Mouse (Mus musculus): ENCODE results near the gene Slc34a1. TPM values are rescaled to one million over a fixed set of nuclear protein-coding genes. Genes with fewer than 3 reads are reported as not detected.
A peak's percentile ranks its signal among the peaks of the same experiment; 100 is the strongest.

Slc34a1 gene
- total and polyA plus RNA-seq, 2 experiments from 2014 or later = 0.95 TPM; not detected in 1

GRCm38 (mm10) chr13:55391626-55392029 is 6.4 kb upstream of the Slc34a1 start:
- ATAC-seq (no peak), DNase-seq (no peak)
- Histone ChIP-seq H3K9me3 (ENCODE audit: low read length) (no peaks in the 10 kb centered on the region), H3K4me2 (ENCODE audit: low read depth) (no peak overlapping the region), H3K9ac (no peak overlapping the region), H3K4me3 (ENCODE audit: low read depth, low read length) (no peak overlapping the region), H3K27me3 (ENCODE audit: insufficient read depth, low read length) (no peaks in the 10 kb centered on the region), H3K36me3 (ENCODE audit: insufficient read depth) (no peaks in the 10 kb centered on the region), H3K4me1 (ENCODE audit: insufficient read depth) (no peaks in the 10 kb centered on the region), H3K27ac (ENCODE audit: low read depth, low read length) (no peak overlapping the region)
- no peak for TF ChIP-seq CTCF (IDR thresholded peaks at IDR 0.05; ENCODE audit: low read depth)
- WGBS = 90% methylated on average over 1 of the region's 1 CpGs

- WGBS = 67% methylated on average over 4 of the region's 4 CpGs
- no peak for DNase-seq
- no peak overlapping the region for H3K4me2 ChIP-seq (ENCODE audit: low read depth)
- H3K27ac ChIP-seq (ENCODE audit: low read depth, low read length) = no peak overlapping the region
- ATAC-seq = no peak
- H3K27me3 ChIP-seq (ENCODE audit: insufficient read depth, low read length) = no peaks in the 10 kb centered on the region
- H3K4me1 ChIP-seq (ENCODE audit: insufficient read depth) = no peaks in the 10 kb centered on the region
- H3K36me3 ChIP-seq (ENCODE audit: insufficient read depth) = no peaks in the 10 kb centered on the region
- H3K9me3 ChIP-seq (ENCODE audit: low read length) = no peaks in the 10 kb centered on the region
- H3K4me3 ChIP-seq (ENCODE audit: low read depth, low read length) = no peak overlapping the region
- TF ChIP-seq CTCF (IDR thresholded peaks at IDR 0.05; ENCODE audit: low read depth) = peak; percentile 38
- no peak overlapping the region for H3K9ac ChIP-seq
Measured at GRCm38 (mm10) chr13:55392933-55393332, 5.1 kb upstream of the Slc34a1 start.

GRCm38 (mm10) chr13:55399300-55400038 is 1.5 kb downstream of the Slc34a1 start:
- Histone ChIP-seq H3K4me3 (ENCODE audit: low read depth, low read length) (no peak overlapping the region), H3K9ac (no peak overlapping the region), H3K4me2 (ENCODE audit: low read depth) (no peak overlapping the region), H3K36me3 (ENCODE audit: insufficient read depth) (no peaks in the 10 kb centered on the region), H3K4me1 (ENCODE audit: insufficient read depth) (no peaks in the 10 kb centered on the region), H3K9me3 (ENCODE audit: low read length) (no peaks in the 10 kb centered on the region), H3K27ac (ENCODE audit: low read depth, low read length) (no peak overlapping the region), H3K27me3 (ENCODE audit: insufficient read depth, low read length) (no peaks in the 10 kb centered on the region)
- 68% methylated on average over 5 of the region's 5 CpGs for WGBS
- TF ChIP-seq CTCF (IDR thresholded peaks at IDR 0.05; ENCODE audit: low read depth) = no peak
- no peak for DNase-seq
- no peak for ATAC-seq

- no peak overlapping the region for H3K4me3 ChIP-seq (ENCODE audit: low read depth, low read length)
- ATAC-seq (no peak), DNase-seq (no peak)
- H3K9ac ChIP-seq = no peak overlapping the region
- H3K27me3 ChIP-seq (ENCODE audit: insufficient read depth, low read length) = no peaks in the 10 kb centered on the region
- no peaks in the 10 kb centered on the region for H3K9me3 ChIP-seq (ENCODE audit: low read length)
- no peak overlapping the region for H3K4me2 ChIP-seq (ENCODE audit: low read depth)
- no peak for TF ChIP-seq CTCF (IDR thresholded peaks at IDR 0.05; ENCODE audit: low read depth)
- no peaks in the 10 kb centered on the region for H3K4me1 ChIP-seq (ENCODE audit: insufficient read depth)
- no peaks in the 10 kb centered on the region for H3K36me3 ChIP-seq (ENCODE audit: insufficient read depth)
- H3K27ac ChIP-seq (ENCODE audit: low read depth, low read length) = no peak overlapping the region
- 85% methylated on average over 1 of the region's 1 CpGs for WGBS
Measured at GRCm38 (mm10) chr13:55400039-55400346, 2.0 kb downstream of the Slc34a1 start.

GRCm38 (mm10) chr13:55403266-55403665 is 5.3 kb downstream of the Slc34a1 start:
- Histone ChIP-seq H3K36me3 (ENCODE audit: insufficient read depth) (no peaks in the 10 kb centered on the region), H3K27ac (ENCODE audit: low read depth, low read length) (no peak overlapping the region), H3K27me3 (ENCODE audit: insufficient read depth, low read length) (no peaks in the 10 kb centered on the region), H3K4me1 (ENCODE audit: insufficient read depth) (peaks cover 5% of the 10 kb centered on the region; the same call in 1 of the 2 replicates), H3K9me3 (ENCODE audit: low read length) (no peaks in the 10 kb centered on the region), H3K4me2 (ENCODE audit: low read depth) (no peak overlapping the region), H3K9ac (no peak overlapping the region), H3K4me3 (ENCODE audit: low read depth, low read length) (no peak overlapping the region)
- TF ChIP-seq CTCF (IDR thresholded peaks at IDR 0.05; ENCODE audit: low read depth) = no peak
- 69% methylated on average over 7 of the region's 7 CpGs for WGBS
- no peak for ATAC-seq
- DNase-seq = no peak

- WGBS = 38% methylated on average over 15 of the region's 15 CpGs
- peaks cover 5% of the 10 kb centered on the region; the same call in 1 of the 2 replicates for H3K4me1 ChIP-seq (ENCODE audit: insufficient read depth)
- no peaks in the 10 kb centered on the region for H3K36me3 ChIP-seq (ENCODE audit: insufficient read depth)
- no peaks in the 10 kb centered on the region for H3K9me3 ChIP-seq (ENCODE audit: low read length)
- peak overlapping the region; percentile 4; the same call in 1 of the 2 replicates for H3K27ac ChIP-seq (ENCODE audit: low read depth, low read length)
- ATAC-seq (no peak), DNase-seq (peak; percentile 35)
- no peak for TF ChIP-seq CTCF (IDR thresholded peaks at IDR 0.05; ENCODE audit: low read depth)
- no peak overlapping the region for H3K4me2 ChIP-seq (ENCODE audit: low read depth)
- H3K9ac ChIP-seq = no peak overlapping the region
- no peak overlapping the region for H3K4me3 ChIP-seq (ENCODE audit: low read depth, low read length)
- H3K27me3 ChIP-seq (ENCODE audit: insufficient read depth, low read length) = no peaks in the 10 kb centered on the region
Measured at GRCm38 (mm10) chr13:55403935-55404852, 6.2 kb downstream of the Slc34a1 start.

Data from forebrain, postnatal 0 days (tissue).